Mouse (Mus musculus): Measurements from ENCODE around the gene Kndc1. TPM values are rescaled to one million over a fixed set of nuclear protein-coding genes. Genes with fewer than 3 reads are reported as not detected.

The Kndc1 gene
- polyA plus RNA-seq, 1 experiment: not detected

GRCm38 (mm10) chr7:139984505-139984904 lies 90.0 kb downstream of the Kndc1 start:
- no peak for TF ChIP-seq GATA1 (IDR thresholded peaks at IDR 0.05; ENCODE audit: low read length)

- TF ChIP-seq GATA1 (IDR thresholded peaks at IDR 0.05; ENCODE audit: low read length): no peak
Observed at GRCm38 (mm10) chr7:139988272-139988671, 93.8 kb downstream of the Kndc1 start.

DNA sequence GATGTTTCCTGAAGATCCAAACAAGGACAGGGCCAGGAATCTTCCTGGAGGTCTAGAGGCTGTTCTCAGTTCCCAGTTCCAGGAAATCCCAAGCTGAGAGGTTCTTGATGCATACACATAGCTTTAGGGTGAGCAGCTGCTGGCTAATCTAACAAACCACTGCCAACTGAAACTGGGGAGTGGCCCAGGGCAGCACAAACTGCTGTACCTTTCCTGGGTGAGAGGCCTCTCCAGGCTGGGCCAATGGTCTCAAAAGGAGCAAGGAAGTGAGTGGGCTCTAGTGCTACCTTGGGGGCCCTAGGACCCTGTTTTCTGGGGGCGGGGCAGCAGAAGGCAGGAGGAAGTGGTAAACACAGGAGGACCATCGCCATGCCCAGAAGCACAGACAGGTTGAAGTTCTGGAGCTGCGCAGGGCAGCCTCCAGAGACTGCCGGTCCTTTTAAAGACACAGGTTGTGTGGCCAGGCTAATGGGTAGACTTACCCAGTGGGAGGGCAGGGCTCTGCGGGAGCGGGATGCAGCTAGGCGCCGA lies 96.4 kb downstream of the Kndc1 start:
- TF ChIP-seq GATA1 (IDR thresholded peaks at IDR 0.05; ENCODE audit: low read length): no peak

Other genes with a start within 250 kb of the Kndc1 start
- not detected in 2 replicates for gene Cfap46, start 210.9 kb upstream of the Kndc1 start, polyA plus RNA-seq (2012)
- gene Adgra1, start 60.5 kb upstream of the Kndc1 start, polyA plus RNA-seq (2012): not detected in 2 replicates
- not detected in 2 replicates for gene Utf1, start 49.1 kb downstream of the Kndc1 start, polyA plus RNA-seq (2012)
- gene 6430531B16Rik, start 84.1 kb downstream of the Kndc1 start, polyA plus RNA-seq (2012): not detected in 2 replicates
- gene Adam8, start 97.9 kb downstream of the Kndc1 start, polyA plus RNA-seq (2012): 0.03 and 0.04 TPM in 2 replicates
- gene Zfp511, start 141.7 kb downstream of the Kndc1 start, polyA plus RNA-seq (2012): 22.3 and 25.3 TPM in 2 replicates
- gene Tubgcp2, start 142.0 kb downstream of the Kndc1 start, polyA plus RNA-seq (2012): 6.8 and 9.4 TPM in 2 replicates
- not detected in 2 replicates for gene Msx3, start 154.4 kb downstream of the Kndc1 start, polyA plus RNA-seq (2012)
- not detected in 2 replicates for gene Caly, start 187.9 kb downstream of the Kndc1 start, polyA plus RNA-seq (2012)
- not detected in 2 replicates for gene Prap1, start 198.7 kb downstream of the Kndc1 start, polyA plus RNA-seq (2012)
- gene Fuom, start 207.7 kb downstream of the Kndc1 start, polyA plus RNA-seq (2012): 0.23 TPM in 1 of 2 replicates, not detected in the other
- gene Paox, start 221.1 kb downstream of the Kndc1 start, polyA plus RNA-seq (2012): 1.8 and 5.9 TPM in 2 replicates
- gene Echs1, start 221.8 kb downstream of the Kndc1 start, polyA plus RNA-seq (2012): 3.0 and 10.6 TPM in 2 replicates
- 10.4 and 13.4 TPM in 2 replicates for gene Mtg1, start 242.9 kb downstream of the Kndc1 start, polyA plus RNA-seq (2012)